Mouse (Mus musculus) forebrain, embryonic 10.5 days (tissue): ENCODE results near the gene Sart1. TPM values are rescaled to one million over a fixed set of nuclear protein-coding genes. Genes with fewer than 3 reads are reported as not detected.

Experiments
- DNase-seq: peaks from one replicate; pipeline ENCODE4 v3.0.0-alpha.2; 2017; ENCODE audit warnings: low spot score; ENCODE audit errors: extremely low spot score
- H3K27ac ChIP-seq: fragments of 300-500 bp; sonication (generic); 2 replicates; pipeline ENCODE4 v1.5.1; 2016; ENCODE audit warnings: mild to moderate bottlenecking
- H3K27me3 ChIP-seq: fragments of 300-500 bp; sonication (generic); 2 replicates; pipeline ENCODE4 v1.6.1; 2016; ENCODE audit warnings: mild to moderate bottlenecking; ENCODE audit not compliant: poor library complexity, severe bottlenecking
- H3K36me3 ChIP-seq: fragments of 300-500 bp; sonication (generic); replicated peaks from 2 replicates; pipeline ENCODE4 v1.6.1; 2016; ENCODE audit warnings: mild to moderate bottlenecking, moderate library complexity
- H3K4me1 ChIP-seq: fragments of 300-500 bp; sonication (generic); 2 replicates; pipeline ENCODE4 v1.6.1; 2016
- H3K4me3 ChIP-seq: fragments of 300-500 bp; sonication (generic); 2 replicates; pipeline ENCODE4 v1.5.1; 2016; ENCODE audit warnings: mild to moderate bottlenecking, moderate library complexity
- H3K9me3 ChIP-seq: fragments of 300-500 bp; sonication (generic); 2 replicates; pipeline ENCODE4 v1.6.1; 2016; ENCODE audit warnings: mild to moderate bottlenecking, moderate library complexity
- WGBS: fragments of 180-500 bp; shearing (Covaris S2); methylation state at CpG from one replicate; pipeline ENCODE4 v1.1.7; 2016; 5-methylcytosine and 5-hydroxymethylcytosine counted together
- polyA plus RNA-seq: library from polyadenylated mRNA; unstranded; fragments of >200 nt; fragmentation: Nextera tagmentation; extraction: Ambion mirVana; gene quantifications from 2 replicates; pipeline ENCODE4 v1.2.1, GENCODE M21; 2016

Sart1 gene
- polyA plus RNA-seq, 1 experiment from 2014 or later: 96.6 TPM

GRCm38 (mm10) chr19:5383326-5383725, 5.2 kb downstream of the Sart1 start:
- Histone ChIP-seq H3K27ac (no peak overlapping the region), H3K4me1 (peaks cover 17% of the 10 kb centered on the region), H3K27me3 (no peaks in the 10 kb centered on the region), H3K4me3 (no peak overlapping the region), H3K9me3 (no peaks in the 10 kb centered on the region), H3K36me3 (peaks cover 82% of the 10 kb centered on the region)
- 95% methylated on average over 12 of the region's 12 CpGs for WGBS
- DNase-seq: no peak

- DNase-seq: no peak
- H3K4me1 ChIP-seq: no peaks in the 10 kb centered on the region
- H3K4me3 ChIP-seq: no peak overlapping the region
- H3K36me3 ChIP-seq: peaks cover 90% of the 10 kb centered on the region
- H3K27ac ChIP-seq: no peak overlapping the region
- H3K27me3 ChIP-seq: no peaks in the 10 kb centered on the region
- WGBS: 89% methylated on average over 1 of the region's 1 CpGs
- no peaks in the 10 kb centered on the region for H3K9me3 ChIP-seq
Observed at GRCm38 (mm10) chr19:5377446-5377845, 11.1 kb downstream of the Sart1 start.

- Histone ChIP-seq H3K9me3 (no peaks in the 10 kb centered on the region), H3K27ac (no peak overlapping the region), H3K36me3 (peaks cover 90% of the 10 kb centered on the region), H3K4me1 (no peaks in the 10 kb centered on the region), H3K27me3 (no peaks in the 10 kb centered on the region), H3K4me3 (no peak overlapping the region)
- DNase-seq: no peak
- 81% methylated on average over 4 of the region's 4 CpGs for WGBS
Observed at GRCm38 (mm10) chr19:5374748-5375147, 13.8 kb downstream of the Sart1 start.

DNA sequence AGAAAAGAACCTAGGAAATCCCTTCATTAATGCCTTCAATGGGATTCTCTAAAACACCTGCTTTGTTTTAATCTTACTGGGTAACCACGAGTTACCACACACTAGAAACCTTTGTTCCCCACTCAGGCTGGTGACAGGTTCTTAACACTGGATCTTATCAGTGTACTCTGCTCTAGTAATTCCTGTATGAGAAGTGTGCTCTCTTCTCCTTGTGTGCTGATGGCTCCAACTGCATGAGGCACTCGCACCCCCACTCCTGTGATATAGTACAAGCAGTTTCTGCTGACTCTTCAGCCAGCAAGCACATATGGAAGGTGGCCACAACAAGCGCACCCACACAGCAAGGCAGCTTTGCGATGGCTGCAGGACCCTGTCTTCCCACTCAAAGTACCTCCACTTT, 14.3 kb downstream of the Sart1 start:
- no peaks in the 10 kb centered on the region for H3K9me3 ChIP-seq
- H3K4me3 ChIP-seq: no peak overlapping the region
- H3K4me1 ChIP-seq: no peaks in the 10 kb centered on the region
- no peak overlapping the region for H3K27ac ChIP-seq
- no peak for DNase-seq
- WGBS: 83% methylated on average over 4 of the region's 4 CpGs
- no peaks in the 10 kb centered on the region for H3K27me3 ChIP-seq
- H3K36me3 ChIP-seq: peaks cover 90% of the 10 kb centered on the region

DNA sequence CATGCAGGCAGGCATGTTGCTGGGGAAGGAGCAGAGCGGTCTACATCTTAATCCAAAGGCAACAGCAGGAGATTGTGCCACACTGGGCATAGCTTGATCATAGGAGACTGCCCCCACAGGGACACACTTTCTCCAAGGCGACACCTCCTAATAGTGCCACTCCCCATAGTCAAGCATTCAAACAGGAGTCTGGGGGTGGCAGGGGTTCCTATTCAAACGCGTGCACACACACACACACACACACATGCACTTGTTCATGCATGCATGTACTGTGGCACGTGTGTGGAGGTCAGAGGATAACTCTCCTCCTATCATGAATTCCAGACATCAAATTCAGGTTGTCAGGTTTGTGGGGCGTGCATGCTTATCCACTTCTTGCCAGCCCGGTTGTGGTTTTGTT, 15.8 kb downstream of the Sart1 start:
- H3K4me1 ChIP-seq: peaks cover 11% of the 10 kb centered on the region
- no peak for DNase-seq
- H3K9me3 ChIP-seq: no peaks in the 10 kb centered on the region
- H3K36me3 ChIP-seq: peaks cover 88% of the 10 kb centered on the region
- WGBS: 93% methylated on average over 7 of the region's 7 CpGs
- no peaks in the 10 kb centered on the region for H3K27me3 ChIP-seq
- no peak overlapping the region for H3K27ac ChIP-seq
- H3K4me3 ChIP-seq: no peak overlapping the region

DNA sequence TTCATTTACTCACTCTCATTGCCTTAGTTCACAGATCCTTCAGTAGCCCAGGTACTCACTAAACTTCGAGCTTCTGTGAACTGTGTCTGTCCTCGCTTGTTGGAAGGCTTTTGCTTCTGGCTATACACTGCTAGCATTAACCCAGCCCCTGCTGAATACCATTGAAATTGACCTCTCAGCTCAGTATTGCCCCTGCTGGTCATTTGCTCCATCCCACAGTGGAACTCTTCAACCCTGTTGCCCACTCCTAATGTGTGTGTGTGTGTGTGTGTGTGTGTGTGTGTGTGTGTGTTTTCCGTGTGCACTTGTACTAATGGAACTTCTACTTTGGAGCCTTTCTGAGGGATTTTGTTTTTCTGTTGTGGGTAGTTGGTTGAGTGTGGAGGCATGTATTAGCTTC, 17.6 kb downstream of the Sart1 start:
- Histone ChIP-seq H3K36me3 (peaks cover 72% of the 10 kb centered on the region), H3K4me3 (no peak overlapping the region), H3K9me3 (no peaks in the 10 kb centered on the region), H3K4me1 (peaks cover 17% of the 10 kb centered on the region), H3K27me3 (no peaks in the 10 kb centered on the region), H3K27ac (no peak overlapping the region)
- 92% methylated on average over 3 of the region's 3 CpGs for WGBS
- DNase-seq: no peak

DNA sequence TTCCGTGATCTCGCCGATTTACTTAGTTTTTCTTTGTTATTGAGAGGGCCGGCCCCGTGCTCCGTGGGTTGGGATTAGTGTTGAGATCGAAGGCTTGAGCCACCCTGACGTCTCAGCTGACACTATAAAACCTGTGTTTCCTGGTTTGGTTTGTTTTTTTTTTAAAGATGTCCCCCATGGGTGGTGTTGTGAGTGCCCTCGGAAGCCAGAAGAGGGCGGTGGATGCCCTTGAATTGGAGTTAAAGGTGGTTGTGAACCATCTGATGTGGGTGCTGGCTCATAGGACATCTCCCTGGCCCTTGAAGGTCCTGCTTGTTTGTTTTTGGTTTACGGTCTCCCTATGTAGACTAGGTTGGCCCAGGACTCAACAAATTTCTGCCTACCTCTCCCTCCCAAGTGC, 21.0 kb downstream of the Sart1 start:
- Histone ChIP-seq H3K36me3 (peaks cover 72% of the 10 kb centered on the region), H3K9me3 (no peaks in the 10 kb centered on the region), H3K4me3 (peak overlapping the region; percentile 96), H3K4me1 (peaks cover 28% of the 10 kb centered on the region), H3K27ac (peak overlapping the region; percentile 99), H3K27me3 (no peaks in the 10 kb centered on the region)
- no peak for DNase-seq
- 13% methylated on average over 11 of the region's 11 CpGs for WGBS

DNA sequence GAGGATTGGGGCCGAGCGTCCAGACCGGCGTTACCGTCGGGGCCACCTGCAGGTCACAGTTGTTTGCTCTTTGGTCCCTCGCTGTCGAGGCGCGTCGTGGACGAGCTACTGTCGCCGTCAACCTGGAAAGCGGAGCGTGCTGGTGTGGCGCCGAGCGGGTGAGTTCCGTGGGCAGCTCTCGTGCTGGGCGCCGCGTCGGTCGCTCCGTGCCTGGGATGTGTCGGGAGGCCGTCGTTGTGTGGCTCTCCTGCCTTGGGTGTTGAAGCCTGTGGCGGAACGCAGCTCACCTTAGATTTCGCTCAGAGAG, 21.5 kb downstream of the Sart1 start, which contains the start of gene Banf1:
Gene Banf1, minus strand, starts transcription at position 116 of the 307 bp plus-strand sequence.
- Histone ChIP-seq H3K9me3 (no peaks in the 10 kb centered on the region), H3K4me1 (peaks cover 28% of the 10 kb centered on the region), H3K4me3 (peak within 1 kb of the TSS; percentile 96), H3K36me3 (peaks cover 68% of the 10 kb centered on the region), H3K27ac (peak within 1 kb of the TSS; percentile 99), H3K27me3 (no peaks in the 10 kb centered on the region)
- DNase-seq: no peak
- WGBS: under 1% methylated on average over 33 of the region's 33 CpGs

DNA sequence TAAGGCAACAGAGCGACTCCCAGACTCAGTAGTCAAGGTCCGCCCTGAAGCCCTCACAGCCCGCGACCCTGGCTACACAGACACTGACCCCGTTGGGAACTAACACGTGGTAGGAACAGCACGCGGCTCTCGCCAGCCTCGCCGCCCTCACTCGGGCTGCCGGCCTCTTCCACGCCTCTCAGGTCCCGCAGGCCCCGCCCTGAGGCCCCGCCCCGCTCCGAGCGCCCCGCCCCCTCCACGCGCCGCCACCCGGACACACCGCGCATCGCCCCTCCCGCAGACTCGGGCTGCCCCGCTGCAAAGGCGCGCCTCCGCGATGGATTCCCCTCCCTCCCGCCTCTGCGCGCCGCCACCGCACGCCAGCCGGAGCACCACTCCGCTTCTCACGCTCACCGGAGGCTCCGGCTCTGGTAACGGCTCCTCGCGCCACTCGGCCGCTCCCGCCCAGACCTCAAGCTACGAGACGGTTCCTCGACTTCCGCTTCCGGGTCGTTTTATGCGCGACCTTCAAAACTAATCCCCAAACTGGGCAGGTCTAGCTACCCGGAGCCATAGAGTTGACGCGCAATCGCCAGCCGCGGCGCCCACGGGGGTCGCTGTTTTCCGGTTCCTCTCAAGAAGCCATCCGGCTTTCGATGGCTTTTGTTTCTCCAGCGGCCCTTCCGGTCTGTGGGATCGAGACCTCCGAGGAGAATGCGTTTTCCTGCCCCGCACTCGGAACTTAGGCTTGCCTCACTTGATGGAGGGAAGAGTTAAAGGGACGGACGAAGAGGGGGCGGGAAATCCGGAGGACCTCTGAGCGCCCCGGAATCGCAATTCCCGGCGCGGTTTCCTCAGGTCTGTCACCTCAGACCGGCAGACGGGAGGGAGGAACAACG, 22.1 kb downstream of the Sart1 start, which contains the start of gene Eif1ad:
Gene Eif1ad, plus strand, starts transcription at position 567 of the 878 bp plus-strand sequence.
- Histone ChIP-seq H3K9me3 (no peaks in the 10 kb centered on the region), H3K36me3 (peaks cover 62% of the 10 kb centered on the region), H3K4me3 (peak within 1 kb of the TSS; percentile 96), H3K27me3 (no peaks in the 10 kb centered on the region), H3K4me1 (peaks cover 28% of the 10 kb centered on the region), H3K27ac (peak within 1 kb of the TSS; percentile 99)
- DNase-seq: peak; percentile 99
- WGBS: under 1% methylated on average over 89 of the region's 92 CpGs

- WGBS: 19% methylated on average over 11 of the region's 11 CpGs
- Histone ChIP-seq H3K9me3 (no peaks in the 10 kb centered on the region), H3K4me3 (peak overlapping the region; percentile 96), H3K4me1 (peaks cover 28% of the 10 kb centered on the region), H3K27ac (peak overlapping the region; percentile 99), H3K27me3 (no peaks in the 10 kb centered on the region), H3K36me3 (peaks cover 55% of the 10 kb centered on the region)
- no peak for DNase-seq
Observed at GRCm38 (mm10) chr19:5365751-5366150, 22.8 kb downstream of the Sart1 start.

GRCm38 (mm10) chr19:5364124-5364523, 24.4 kb downstream of the Sart1 start:
- WGBS: 99% methylated on average over 2 of the region's 2 CpGs
- peaks cover 28% of the 10 kb centered on the region for H3K4me1 ChIP-seq
- no peak for DNase-seq
- H3K27me3 ChIP-seq: no peaks in the 10 kb centered on the region
- no peaks in the 10 kb centered on the region for H3K9me3 ChIP-seq
- H3K27ac ChIP-seq: no peak overlapping the region
- H3K36me3 ChIP-seq: peaks cover 42% of the 10 kb centered on the region
- H3K4me3 ChIP-seq: no peak overlapping the region

GRCm38 (mm10) chr19:5362186-5362585, 26.3 kb downstream of the Sart1 start:
- Histone ChIP-seq H3K27ac (no peak overlapping the region), H3K4me3 (no peak overlapping the region), H3K4me1 (peaks cover 12% of the 10 kb centered on the region), H3K36me3 (peaks cover 30% of the 10 kb centered on the region), H3K27me3 (no peaks in the 10 kb centered on the region), H3K9me3 (no peaks in the 10 kb centered on the region)
- no peak for DNase-seq
- WGBS: 83% methylated on average over 2 of the region's 2 CpGs

GRCm38 (mm10) chr19:5356080-5356479, 32.4 kb downstream of the Sart1 start:
- no CpG with 5 or more reads among the region's 1 CpGs for WGBS
- Histone ChIP-seq H3K36me3 (peaks cover 4% of the 10 kb centered on the region; the same call in 1 of the 2 replicates), H3K27me3 (no peaks in the 10 kb centered on the region), H3K4me1 (no peaks in the 10 kb centered on the region), H3K27ac (no peak overlapping the region), H3K4me3 (no peak overlapping the region), H3K9me3 (no peaks in the 10 kb centered on the region)
- no peak for DNase-seq
